Mouse (Mus musculus) T-cell, adult 2 months (primary cell): ENCODE measurements around the gene Dab1.

Experiments used
- DNase-seq: peaks from one replicate; pipeline ENCODE4 v3.0.0; 2022; ENCODE audit warnings: low spot score

The Dab1 gene

DNA sequence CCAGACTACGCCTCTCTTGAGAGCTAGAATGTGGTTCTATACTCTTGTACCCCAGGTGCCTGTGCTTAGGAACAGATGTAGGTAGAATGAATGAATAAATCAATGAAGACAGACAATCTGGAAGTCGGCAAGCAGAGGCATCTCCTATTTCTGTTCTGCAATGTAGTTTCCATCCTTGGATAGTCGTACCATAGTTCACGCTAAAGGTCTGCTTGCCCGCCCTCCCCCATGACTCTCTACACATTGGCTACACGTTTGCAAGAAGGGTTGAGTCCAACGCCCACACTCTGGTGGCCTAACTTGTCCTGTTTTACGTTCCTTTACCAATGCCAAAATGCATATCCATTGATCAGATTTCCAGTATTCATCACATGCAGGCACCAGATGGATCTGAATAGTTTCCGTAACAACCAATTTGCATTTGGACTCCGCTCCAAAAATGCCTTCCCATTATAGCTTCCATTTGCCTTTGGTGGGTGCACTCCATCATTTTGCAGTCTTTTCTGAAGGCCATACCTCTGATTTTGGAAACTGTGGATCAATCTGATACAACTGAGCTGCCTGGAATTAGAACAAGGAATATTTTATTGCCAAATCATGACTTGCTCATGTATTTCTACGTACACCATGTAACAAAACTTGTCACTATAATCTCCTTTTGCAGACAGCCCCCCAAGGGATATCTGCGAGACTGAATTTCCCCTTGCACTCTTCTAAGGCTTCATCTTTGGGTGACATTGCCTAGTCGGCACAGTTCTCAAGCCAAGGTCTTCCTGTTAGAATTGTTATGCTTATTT, 494.2 kb downstream of the Dab1 start:
- no peak for DNase-seq

DNA sequence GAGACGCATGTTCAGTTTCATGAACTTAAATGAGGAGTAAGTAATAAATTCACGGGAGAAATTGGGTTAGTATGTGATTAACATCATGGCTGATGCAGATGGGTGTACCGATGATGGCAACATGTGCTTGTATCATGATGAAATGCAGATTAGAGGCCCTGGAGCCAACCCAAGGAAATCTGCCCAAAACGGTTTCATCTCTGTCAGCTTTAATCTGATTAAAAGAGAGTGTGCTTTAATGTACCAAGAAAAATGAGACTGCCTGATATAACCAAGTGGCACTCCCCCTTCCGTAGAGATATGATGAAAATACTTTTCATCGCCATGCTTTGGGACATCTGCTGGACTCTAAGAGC, 494.8 kb downstream of the Dab1 start:
- no peak for DNase-seq

DNA sequence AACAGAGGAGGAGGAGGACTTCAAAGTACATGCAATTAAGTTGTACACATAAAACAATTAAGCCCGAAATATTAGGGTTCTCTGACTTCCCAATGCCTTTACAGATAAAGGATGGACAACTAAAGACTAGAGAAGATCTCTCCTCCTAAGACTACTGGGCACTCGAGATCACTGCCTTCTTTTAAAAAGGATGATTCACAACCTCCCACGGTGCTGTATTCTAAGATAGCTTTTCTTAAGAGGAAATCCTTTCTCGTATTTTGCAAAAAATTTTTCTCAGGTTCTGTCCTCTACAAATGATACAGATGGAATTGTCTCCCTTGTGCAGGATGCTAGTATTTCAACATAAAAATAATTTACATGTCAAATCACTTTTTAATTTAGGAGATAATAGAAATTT, 500.9 kb downstream of the Dab1 start:
- no peak for DNase-seq

DNA sequence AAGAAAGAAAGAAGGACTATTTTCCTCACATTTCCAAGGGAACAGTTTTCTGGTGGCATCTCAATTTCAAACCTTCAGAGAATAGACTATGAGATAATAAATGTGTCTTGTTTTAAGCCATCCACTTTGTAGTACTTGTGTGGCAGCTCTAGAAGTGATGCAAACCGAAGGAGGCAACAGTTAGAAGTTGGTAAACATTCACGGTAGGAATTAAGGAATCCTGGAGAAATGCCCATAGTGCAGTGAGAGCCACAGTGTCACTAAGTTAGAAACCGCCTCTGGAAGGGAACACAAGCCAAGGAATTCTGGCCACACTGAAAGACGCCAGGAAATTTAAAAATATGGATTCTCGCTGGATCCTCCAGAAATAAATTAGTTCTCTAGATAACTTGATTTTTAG, 502.8 kb downstream of the Dab1 start:
- no peak for DNase-seq

DNA sequence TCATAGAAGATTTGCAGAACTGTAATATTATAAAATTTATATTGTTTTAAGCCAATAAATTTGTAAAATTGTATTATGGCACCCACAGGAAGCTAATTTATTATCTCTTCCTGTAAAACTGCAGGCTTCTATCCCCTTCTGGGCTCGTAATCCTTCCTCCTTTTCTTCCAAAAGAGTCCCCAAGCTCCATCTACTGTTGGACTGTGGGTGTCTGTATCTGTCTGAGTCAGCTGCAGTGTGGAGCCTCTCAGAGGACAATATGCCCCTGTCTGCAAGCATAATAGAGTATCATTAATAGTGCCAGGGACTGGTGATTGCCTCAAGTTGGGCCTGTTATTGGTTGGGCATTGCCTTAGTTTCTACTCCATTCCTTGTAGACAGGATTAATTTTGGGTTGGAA, 503.2 kb downstream of the Dab1 start:
- no peak for DNase-seq

DNA sequence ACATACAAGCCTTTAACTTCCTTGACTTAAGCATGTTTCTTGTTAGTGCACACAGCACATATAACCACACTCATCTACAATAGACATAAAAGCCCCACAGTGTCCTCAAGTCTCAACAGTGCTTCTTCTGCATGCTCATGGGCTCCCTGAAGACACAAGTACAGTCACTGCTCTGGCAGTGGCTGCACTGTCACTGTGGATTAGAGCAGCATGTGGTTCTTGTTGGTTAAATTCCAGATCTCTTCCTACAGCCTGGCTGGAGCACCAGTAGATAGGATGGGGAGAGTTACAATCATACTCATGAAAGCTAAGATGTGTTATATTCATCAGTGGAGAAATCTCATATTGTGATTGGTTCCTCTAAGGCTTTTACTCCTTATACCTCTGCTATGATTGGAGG, 534.5 kb downstream of the Dab1 start:
- no peak for DNase-seq

DNA sequence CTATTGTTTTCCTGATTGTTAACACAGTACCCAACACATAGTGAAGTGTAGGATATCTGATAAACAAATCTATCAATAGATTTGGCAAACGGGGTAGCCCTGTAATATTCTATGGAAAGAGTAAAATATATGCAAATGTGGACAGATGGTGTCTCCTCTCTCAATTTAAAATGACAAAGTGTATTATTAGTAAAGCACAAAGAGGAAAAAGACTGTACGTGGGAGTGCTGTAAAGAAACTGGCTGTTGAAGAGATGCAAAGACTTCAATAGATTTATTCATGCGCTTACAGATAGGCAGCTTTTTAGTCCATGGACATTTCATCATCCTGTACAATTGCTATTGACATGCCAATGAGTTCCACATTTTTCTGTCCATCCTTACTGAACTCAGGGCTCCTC, 558.9 kb downstream of the Dab1 start:
- no peak for DNase-seq

DNA sequence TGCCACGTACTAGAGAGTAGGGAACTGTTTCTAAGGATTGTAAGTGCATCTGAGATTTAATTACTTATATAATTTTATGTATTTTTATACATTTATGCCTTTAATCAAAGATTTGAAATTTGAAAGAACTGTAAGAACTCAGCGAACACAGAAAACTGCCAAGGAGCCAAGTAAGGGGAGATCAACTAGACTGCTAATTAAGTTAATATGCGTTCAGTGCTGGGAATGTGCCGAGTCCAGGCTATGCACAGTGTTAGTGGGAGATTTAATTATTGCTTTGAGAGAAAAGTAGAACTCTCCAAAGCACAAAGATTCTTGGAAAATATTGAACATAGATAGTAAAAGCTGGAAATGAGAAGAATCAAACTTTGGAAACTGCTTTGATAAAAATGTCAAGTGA, 567.2 kb downstream of the Dab1 start:
- no peak for DNase-seq

DNA sequence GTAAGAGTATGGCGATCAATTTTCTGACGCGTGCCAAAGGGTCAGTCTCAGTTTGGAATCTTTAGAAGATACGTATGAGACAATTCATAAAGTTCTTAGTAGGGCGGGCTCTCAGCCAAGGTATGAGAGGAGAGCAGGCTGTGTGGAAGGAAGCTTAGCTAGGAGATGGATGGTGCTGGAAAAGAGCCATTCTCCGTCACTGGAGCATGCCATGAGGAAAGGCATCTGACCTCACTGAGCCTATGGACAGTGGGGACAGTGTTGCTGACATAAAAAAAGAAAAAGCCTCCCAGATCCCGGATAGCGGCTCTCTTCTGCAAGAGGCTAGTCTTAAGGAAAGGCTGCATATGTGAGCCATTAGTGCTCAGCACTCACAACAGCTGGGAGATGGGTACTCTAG, 579.5 kb downstream of the Dab1 start:
- DNase-seq, result no peak

DNA sequence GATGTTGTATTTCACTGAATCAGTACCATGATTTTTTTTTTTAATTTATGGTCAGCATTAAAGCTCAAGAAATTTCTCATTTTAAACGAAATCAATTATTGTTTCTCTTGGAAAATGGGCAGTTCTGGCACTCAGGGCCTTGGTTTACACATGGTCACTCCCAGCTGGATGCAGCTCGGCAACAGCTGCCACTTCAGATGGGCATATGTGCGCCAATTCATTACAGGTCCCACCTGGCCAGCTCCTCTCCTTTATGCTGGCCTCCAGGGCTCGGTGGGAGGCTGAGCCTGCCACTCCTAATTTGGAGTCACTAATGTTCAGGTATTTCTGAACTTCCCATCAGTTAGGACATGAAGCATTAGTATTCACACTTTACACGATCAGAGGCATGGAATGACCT, 582.5 kb downstream of the Dab1 start:
- DNase-seq, result no peak

DNA sequence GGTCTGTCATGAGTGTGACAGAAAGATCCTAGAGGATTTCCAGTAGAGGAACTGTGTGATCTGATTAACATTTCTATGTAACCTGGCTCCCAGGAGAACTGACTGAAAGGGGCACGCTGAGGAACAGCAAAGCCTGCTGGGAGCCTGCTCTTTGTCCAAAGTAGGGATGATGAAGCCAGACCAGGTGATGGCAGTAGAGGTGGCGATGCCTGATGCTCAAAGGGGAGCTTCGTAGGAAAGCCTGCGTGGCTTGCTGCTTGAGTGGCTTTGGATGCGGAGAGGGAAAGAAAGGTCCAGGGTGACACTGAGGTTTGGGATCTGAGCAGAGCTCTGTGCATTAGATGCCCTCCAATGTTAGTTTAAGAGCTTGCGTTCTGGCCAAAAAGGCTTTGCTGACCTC, 584.9 kb downstream of the Dab1 start:
- no peak for DNase-seq

DNA sequence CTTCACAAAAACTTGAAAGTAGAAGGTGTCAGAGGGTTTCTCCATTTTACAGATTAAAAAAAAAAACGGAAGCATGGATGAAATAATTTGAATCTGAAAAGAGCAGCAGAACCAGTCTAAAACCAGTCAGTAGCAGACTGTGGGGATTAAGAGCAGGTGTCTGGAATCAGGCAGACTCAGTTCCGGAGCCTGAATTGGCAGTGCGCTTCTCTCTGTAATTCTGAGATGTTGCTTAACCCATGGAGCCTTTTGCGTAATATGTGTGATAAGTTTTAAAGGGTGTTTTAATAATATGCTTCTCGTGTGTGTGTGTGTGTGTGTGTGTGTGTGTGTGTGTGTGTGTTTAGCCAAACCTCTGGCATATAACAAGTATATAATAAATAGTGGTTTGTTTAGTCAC, 587.5 kb downstream of the Dab1 start:
- no peak for DNase-seq

DNA sequence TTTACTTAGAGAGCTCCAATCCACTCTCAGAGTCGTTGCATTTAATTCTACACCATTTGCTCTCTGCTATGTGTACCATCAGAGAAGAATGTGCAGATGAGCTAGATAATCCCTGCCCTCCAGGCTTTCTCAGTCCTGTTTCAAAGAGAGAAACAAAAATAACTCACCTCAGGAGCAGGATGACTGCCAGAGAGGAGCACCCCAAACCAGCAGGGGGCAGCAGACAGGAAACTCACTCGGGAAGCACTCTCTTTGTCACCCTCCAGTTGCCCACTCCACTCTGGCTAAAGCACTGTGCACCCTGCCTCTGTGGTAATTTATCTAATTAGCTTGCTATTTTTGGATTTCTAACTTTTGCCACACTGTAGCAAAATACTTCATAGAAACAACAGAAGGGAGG, 589.9 kb downstream of the Dab1 start:
- DNase-seq, result no peak

DNA sequence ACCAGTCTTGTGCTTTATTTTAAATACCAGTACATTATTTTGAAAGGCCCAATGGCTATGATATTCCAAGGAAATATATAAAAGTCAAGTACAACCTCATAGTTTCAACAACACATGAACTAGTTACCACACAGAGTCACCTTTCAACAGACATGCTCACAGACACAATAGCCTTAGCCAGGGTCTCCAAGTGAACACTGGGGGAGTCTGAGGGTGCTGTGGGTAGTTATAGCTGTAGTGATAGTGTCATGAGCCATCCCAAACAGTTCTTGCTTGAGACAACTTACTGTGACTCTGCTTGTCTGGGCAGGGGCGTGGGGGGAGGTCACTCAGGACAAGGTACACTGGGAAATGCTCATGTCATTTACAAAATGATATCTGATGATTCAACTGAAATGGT, 591.6 kb downstream of the Dab1 start:
- DNase-seq, result no peak

DNA sequence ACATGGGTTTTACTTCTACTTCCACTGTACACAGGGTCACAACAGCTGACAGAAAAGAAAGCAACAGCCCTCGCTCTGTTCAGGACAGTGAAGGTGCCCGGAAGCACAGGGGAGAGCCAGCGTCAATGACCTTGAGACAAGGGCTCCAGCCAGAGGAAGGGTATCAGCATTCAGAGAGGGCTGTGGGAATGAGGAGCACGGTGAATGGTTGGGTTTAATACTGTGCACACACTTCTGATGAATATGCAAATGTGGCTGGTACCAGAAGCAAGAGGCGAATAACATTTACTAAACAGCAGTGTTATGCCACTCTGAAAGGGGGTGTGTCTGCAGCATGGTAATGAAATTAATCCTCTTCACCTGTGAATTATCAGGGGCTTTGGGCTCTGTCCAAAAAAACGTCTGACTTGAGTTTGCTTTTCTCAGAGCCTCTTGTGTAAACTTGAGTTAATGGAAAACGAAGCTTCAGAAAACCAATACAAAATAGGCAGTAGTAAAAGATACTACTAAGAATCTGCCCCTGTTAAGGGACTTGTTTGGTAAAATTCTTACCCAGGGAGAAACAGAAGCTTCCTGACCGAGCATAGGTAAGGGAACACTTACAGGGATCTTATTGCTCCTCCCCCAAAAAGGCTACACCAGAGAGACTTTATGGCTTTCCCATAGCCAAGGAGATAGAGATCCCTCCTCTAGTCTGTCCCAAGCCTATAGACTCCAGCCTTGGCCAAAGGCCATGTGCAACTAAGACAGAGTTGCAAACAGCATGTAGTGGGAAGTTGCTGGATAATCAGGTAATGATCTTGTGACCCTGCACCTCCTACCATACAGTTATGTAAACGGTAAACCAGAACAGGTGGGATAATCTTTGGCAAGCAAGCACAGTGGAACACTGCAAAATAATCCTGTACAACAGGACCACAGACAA, 592.6 kb downstream of the Dab1 start:
- no peak for DNase-seq

DNA sequence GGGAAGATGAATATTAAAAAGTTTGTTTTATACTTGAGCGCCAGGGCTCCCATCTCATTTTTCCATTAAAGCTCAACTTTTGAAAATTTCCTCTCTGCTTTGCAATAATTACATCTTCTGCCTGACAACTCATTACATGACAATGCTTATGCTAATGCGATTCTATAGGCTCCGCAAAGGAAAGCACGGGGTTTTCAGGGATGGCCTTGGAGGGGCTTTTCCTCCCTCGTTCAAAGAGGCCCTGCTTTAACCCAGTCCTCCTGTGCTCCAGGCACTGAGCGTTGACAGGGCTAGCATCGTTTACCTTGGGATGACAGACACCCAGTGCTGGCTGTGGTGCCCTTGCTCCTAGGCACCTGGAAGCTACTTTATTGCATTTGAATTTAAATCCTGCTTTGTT, 595.6 kb downstream of the Dab1 start:
- no peak for DNase-seq

DNA sequence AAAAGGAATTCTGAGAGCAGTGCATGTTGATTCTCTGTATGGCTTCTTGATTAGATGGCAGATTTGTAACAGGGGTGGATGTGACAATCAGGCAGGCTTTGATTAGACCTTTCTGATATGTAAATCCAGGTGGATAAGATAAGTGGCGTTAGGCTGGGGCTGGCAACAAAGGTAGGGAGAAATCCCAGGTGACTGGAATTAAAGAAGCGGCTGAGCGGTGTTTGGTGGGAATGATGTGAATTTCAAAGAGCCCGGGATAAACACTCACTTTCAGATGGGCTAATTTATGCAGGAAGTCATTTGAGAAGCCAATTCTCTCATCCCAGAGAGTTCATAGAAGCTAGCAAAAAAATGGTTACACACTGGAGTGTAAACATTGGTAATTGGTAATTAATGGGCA, 598.2 kb downstream of the Dab1 start:
- no peak for DNase-seq

DNA sequence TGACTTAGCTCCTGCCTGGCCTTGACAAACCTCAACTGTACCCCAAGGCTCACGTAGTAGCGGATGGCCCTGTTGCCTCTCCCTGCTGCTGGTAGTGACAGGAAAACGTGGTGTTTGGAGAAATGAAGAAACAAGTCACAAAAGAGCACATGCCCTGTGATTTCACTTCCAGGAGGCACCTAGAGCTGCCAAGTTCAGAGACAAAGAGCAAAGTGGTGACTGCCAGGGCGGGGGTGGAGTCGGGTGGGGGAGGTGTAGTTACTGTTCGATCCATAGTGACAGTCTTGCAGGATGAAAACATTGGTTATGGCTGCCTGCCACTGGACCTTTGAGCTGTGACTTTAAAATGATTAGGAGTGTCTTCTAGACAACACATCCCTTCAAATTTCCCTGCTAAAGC, 599.6 kb downstream of the Dab1 start:
- no peak for DNase-seq

DNA sequence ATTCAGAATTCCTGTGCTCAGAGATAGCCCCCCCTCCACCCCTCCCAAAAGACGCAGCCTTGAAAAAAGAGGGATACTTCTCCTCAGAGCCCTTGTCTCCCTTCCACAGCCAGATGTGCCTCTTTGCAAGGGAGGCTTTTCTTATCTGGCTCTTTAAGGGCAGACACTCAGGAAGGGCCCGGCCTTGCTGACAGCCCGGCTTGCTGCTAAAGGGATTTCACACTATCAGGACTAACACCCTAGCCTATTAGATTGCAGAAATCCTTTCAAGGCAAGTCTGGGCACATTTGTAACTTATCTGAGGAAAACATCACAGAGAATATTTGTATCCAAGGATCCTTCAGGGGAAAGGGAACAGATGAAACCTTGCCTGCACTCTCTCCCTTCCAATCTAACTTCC, 600.9 kb downstream of the Dab1 start:
- no peak for DNase-seq

DNA sequence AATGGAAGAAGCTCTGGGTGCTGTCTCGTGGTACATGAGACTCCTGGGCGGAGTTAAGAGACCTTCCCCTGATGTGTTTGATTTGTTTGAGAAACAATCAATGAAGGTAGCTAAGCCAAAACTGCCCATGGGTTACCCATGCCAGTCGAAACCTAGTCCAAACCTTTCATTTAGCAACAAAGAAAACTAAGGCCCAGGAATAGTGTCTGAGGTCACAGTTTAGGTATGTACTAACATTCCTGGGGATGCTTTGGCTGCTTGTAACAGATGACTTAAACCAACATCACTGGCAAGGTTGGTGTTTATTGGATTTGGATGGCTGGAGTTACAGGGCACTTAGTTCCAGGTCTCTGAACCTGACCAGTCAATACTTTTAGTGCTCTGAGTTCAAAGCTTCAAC, 610.1 kb downstream of the Dab1 start:
- DNase-seq, result no peak

DNA sequence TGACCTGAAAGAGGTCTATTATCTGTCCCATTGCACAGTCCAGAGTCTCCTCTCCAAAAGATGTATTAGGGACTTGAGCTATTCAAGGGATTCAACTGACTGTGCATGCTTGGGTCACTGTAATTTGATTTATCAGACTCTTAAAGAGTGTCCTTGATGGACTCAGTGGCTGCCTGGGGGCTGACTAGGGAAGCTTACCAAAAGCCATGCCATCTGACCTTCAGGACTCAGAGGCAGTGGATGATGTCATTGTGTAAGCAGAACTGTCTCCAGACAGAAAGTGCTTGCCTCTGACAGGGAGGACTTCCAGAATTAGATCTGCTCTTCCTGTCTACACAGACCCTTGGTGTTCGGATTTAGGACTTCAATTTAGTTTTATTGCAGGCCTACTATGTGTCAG, 627.3 kb downstream of the Dab1 start:
- DNase-seq, result no peak

DNA sequence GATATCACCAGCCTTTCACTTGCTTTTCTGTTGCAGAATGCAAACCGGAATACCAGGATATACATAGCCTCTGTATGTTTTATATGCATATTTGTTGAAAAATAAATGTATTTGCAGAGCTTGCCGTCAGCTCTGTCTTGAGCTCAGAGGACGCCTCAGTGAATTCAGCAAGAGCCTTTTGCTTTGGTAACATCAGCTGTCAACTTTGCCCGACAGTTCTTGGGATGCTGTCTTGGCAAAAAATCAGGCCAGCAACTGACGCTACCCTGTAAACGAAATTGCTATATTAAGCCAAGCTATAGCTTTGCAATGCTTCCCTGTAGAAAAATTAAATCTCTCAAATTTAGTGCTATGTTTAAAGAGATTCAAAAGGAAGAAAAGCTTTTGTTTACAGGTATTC, 630.3 kb downstream of the Dab1 start:
- no peak for DNase-seq

DNA sequence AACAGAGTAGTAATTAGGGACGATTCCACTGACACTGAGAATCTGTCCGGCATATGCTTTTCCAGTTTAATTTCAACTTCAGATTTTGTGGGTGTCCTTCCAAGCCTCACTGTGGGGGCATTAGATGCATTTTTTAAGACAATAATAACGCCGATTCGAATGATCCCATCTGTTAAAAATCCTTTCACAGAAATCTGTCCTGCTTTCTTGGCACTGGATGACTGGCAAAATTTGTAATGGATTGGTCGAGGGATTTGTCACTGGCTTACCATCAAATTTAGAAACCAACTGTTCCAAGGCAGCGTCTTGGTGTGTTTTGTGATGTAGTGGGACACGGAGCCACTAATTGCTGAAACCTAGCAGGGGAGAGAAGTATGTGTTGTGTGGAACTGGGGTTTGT, 638.6 kb downstream of the Dab1 start:
- DNase-seq, result no peak
